Mouse (Mus musculus) hematopoietic stem cell, adult 5-6 weeks (primary cell): Measurements from ENCODE around the gene Wdr45b. TPM values are rescaled to one million over a fixed set of nuclear protein-coding genes. Genes with fewer than 3 reads are reported as not detected.
"Not testable (repeated sequence)": the region's sequence is repeated elsewhere in the genome, so short reads cannot be mapped to it uniquely, and the experiment has no call there.

Source experiments
- ATAC-seq, 2 experiments: fragments of 125-278 bp in 1 of 2; replicated peaks in 1 of 2; 2 replicates each; pipeline ENCODE4 v1.8.0; 2016 to 2017; ENCODE audit warnings: inconsistent platforms in 2 of 2, mild to moderate bottlenecking in 2 of 2, moderate number of reproducible peaks in 2 of 2, low read depth in 1 of 2, moderate TSS enrichment in 1 of 2; ENCODE audit not compliant: low FRiP score in 2 of 2, poor library complexity in 2 of 2, severe bottlenecking in 2 of 2, insufficient read depth in 1 of 2, low TSS enrichment in 1 of 2
- total RNA-seq: library from RNA; stranded (forward); fragments of 172-1452, 232-1000 nt; gene quantifications from 2 replicates; pipeline ENCODE4 v1.2.3, GENCODE M21; 2017

Wdr45b gene
- total RNA-seq = 54.3 and 62.0 TPM in 2 replicates

GRCm38 (mm10) chr11:121354091-121354707 lies at the start of gene Wdr45b:
Gene Wdr45b, minus strand, starts transcription at chr11:121354445.
- peak; percentile 96 to 98 for ATAC-seq

GRCm38 (mm10) chr11:121392405-121392804 lies 38.2 kb upstream of the Wdr45b start:
- ATAC-seq = no peak

GRCm38 (mm10) chr11:121390793-121391192 lies 36.5 kb upstream of the Wdr45b start:
- no peak for ATAC-seq

GRCm38 (mm10) chr11:121388554-121388945 lies 34.3 kb upstream of the Wdr45b start:
- ATAC-seq = peak; percentile 10 to 30; a peak in 1 of 4 replicates

- peak; percentile 90 to 95 for ATAC-seq
These were observed 33.7 kb upstream of the Wdr45b start, which contains the start of gene Rab40b for GRCm38 (mm10) chr11:121387750-121388553. Gene Rab40b, minus strand, starts transcription at chr11:121388251.

GRCm38 (mm10) chr11:121380294-121380693 lies 26.0 kb upstream of the Wdr45b start:
- no peak for ATAC-seq

- ATAC-seq = no peak
These were observed 24.4 kb upstream of the Wdr45b start for GRCm38 (mm10) chr11:121378644-121379043.

GRCm38 (mm10) chr11:121373305-121373704 lies 19.1 kb upstream of the Wdr45b start:
- ATAC-seq = no peak

- ATAC-seq = no peak
These were observed 16.2 kb upstream of the Wdr45b start for GRCm38 (mm10) chr11:121370337-121370994.

GRCm38 (mm10) chr11:121369622-121370021 lies 15.4 kb upstream of the Wdr45b start:
- ATAC-seq = 0 out of 4 replicates have a peak, but pooled peaks of 1 of the 2 experiments have one; percentile 42

GRCm38 (mm10) chr11:121368731-121369130 lies 14.5 kb upstream of the Wdr45b start:
- ATAC-seq = peak; percentile 17 to 58; a peak in 3 of 4 replicates

- no peak for ATAC-seq
These were observed 13.0 kb upstream of the Wdr45b start for GRCm38 (mm10) chr11:121367170-121367707.

- peak; percentile 64 to 67 for ATAC-seq
These were observed 8.0 kb upstream of the Wdr45b start for GRCm38 (mm10) chr11:121362212-121362611.

GRCm38 (mm10) chr11:121353326-121354090 lies 737 bp downstream of the Wdr45b start:
- ATAC-seq = peak; percentile 20 to 29; a peak in 1 of 4 replicates

GRCm38 (mm10) chr11:121348727-121349126 lies 5.5 kb downstream of the Wdr45b start:
- not testable (repeated sequence) for ATAC-seq

GRCm38 (mm10) chr11:121348166-121348565 lies 6.1 kb downstream of the Wdr45b start:
- no peak for ATAC-seq

GRCm38 (mm10) chr11:121347036-121347435 lies 7.2 kb downstream of the Wdr45b start:
- no peak for ATAC-seq
